Mouse (Mus musculus): Measurements from ENCODE around the gene Ufm1.
A peak's percentile ranks its signal among the peaks of the same experiment; 100 is the strongest.

Gene Ufm1

GRCm38 (mm10) chr3:53863383-53864220 lies at the start of gene Ufm1:
Gene Ufm1, minus strand, starts transcription at chr3:53863830.
- DNase-seq = peak; percentile 96

- DNase-seq = peak; percentile 90
Observed at GRCm38 (mm10) chr3:53890619-53891540, 27.2 kb upstream of the Ufm1 start.

GRCm38 (mm10) chr3:53871596-53871995 lies 8.0 kb upstream of the Ufm1 start:
- no peak for DNase-seq

GRCm38 (mm10) chr3:53870482-53870881 lies 6.9 kb upstream of the Ufm1 start:
- DNase-seq = no peak

- DNase-seq = no peak
Observed at GRCm38 (mm10) chr3:53869263-53869662, 5.6 kb upstream of the Ufm1 start.

- no peak for DNase-seq
Observed at GRCm38 (mm10) chr3:53868212-53868611, 4.6 kb upstream of the Ufm1 start.

GRCm38 (mm10) chr3:53854831-53855230 lies 8.8 kb downstream of the Ufm1 start:
- no peak for DNase-seq

GRCm38 (mm10) chr3:53854261-53854660 lies 9.4 kb downstream of the Ufm1 start:
- no peak for DNase-seq

GRCm38 (mm10) chr3:53848262-53848661 lies 15.4 kb downstream of the Ufm1 start:
- DNase-seq = no peak

GRCm38 (mm10) chr3:53847726-53848125 lies 15.9 kb downstream of the Ufm1 start:
- no peak for DNase-seq

- DNase-seq = no peak
Observed at GRCm38 (mm10) chr3:53846206-53846928, 17.3 kb downstream of the Ufm1 start.

GRCm38 (mm10) chr3:53844786-53845185 lies 18.8 kb downstream of the Ufm1 start, which contains the start of gene Gm10985:
Gene Gm10985, plus strand, starts transcription at chr3:53845086.
- DNase-seq = no peak

GRCm38 (mm10) chr3:53834238-53834637 lies 29.4 kb downstream of the Ufm1 start:
- no peak for DNase-seq

- DNase-seq = no peak
Observed at GRCm38 (mm10) chr3:53813421-53813977, 50.1 kb downstream of the Ufm1 start.
